Mouse (Mus musculus): ENCODE data around the gene Fhod1. TPM values are rescaled to one million over a fixed set of nuclear protein-coding genes. Genes with fewer than 3 reads are reported as not detected.
A peak's percentile ranks its signal among the peaks of the same experiment; 100 is the strongest.

The Fhod1 gene
- polyA plus RNA-seq (2021; fragmentation: Nextera tagmentation): 0.04 and 0.34 TPM in 2 replicates
- long read RNA-seq, experiment 1: 0 reads
- long read RNA-seq, experiment 2: 0 reads

DNA sequence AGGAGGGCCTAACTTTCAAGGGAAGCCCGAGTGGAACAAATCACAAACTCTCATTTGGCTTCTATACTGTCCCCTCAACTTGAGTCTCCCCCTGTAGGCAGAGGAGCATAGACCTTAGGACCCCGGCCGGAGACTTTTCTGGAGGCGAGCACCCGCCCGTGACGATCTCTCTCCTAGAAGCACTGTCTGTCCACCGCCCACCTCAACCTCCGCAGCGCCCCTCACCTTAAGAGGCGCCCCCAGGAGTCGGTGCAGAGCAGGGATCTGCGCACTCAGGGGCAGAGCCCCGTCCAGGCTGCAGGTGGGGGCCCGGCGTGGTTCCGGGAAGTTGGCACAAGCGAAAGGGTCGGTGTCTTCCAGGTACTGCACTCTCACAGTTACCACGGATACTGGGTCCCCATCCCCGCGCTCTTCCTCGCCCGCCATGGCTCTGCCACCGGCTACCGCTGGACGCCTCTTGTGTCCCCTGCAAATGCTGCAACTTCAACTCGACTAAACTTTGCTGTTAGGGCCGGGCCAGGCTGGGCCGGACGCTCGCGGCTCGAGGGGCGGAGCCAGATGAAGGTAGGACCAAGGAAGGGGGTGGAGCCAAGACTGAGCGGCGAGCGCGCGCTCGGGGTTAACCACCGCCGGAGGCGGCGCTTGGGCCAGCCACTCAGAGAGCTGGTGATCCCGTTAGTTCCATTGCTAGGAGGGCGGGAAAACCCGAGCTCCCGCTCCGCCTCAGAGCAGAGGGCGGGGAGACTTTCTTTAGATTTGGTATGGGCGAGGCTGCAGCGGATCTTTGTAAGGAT lies at the start of gene Fhod1:
Fhod1 (minus strand) TSS at position 526 of the 794 bp plus-strand sequence.

GRCm38 (mm10) chr8:105373032-105373431 lies 25.3 kb upstream of the Fhod1 start, which contains the start of gene Plekhg4:
Plekhg4 (plus strand) TSS chr8:105373274.

DNA sequence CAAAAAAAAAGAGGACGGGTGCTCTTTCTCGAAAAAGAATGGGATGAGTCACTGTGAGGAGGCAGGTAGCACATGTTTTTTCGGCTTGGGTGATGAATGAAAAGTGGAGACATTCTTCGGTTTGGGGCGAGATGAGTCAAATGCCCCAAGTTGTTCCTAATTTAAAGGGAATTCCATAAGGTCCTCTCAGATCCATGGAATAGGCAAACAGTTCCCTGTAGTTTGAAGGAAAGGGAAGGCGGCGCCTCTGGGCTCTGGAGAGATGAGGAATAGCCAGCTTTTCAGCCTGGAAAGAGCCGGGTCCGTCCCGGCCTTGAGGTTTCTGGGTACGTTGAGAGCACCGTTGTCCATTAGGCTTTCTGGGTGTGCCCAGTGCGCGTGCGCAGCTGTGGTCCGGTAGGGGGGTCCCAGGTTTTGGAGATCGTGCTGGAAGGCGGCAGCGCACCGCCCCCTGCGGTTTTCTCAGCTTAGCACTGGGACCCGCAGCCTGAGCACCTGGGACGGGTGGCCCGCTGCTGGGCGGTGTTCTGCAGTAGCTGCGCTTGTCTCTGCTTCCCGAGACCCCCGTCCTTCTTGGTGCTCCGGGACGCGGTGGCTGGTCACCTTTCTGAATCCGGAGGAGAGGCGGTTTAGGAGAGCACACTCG lies 820 bp upstream of the Fhod1 start, which contains the start of gene Slc9a5:
Slc9a5 (plus strand) TSS at position 394 of the 646 bp plus-strand sequence.

DNA sequence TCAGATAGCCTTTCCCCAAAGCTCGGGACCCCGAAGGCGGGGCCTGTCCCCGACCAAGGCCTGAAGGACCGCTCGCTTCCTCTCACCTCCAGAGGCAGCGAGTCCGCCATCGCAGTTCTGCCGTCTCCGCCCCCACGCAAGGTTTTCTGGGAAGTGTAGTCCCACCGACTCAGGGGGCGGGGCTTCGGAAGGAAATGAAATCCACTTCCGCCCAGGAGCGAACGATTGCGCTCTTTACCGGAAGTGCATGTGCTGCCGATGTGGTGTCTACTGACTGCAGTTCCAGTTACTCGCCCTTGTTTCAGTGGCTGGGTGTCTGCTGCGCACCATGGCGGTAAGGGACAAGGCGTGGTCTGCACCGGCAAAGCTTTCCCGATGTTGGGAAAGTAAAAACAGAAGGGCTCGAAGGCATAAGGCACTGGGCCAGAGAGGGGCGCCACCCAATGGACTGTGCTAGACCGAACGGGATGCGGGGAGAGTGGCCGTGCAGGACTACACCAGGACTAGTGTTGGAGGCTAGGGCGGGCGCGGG lies 21.5 kb downstream of the Fhod1 start, which contains the start of the genes Lrrc29 and Tmem208:
Lrrc29 (minus strand) TSS at position 138 of the 532 bp plus-strand sequence.
Tmem208 (plus strand) TSS at position 214 of the 532 bp plus-strand sequence.

GRCm38 (mm10) chr8:105305211-105306145 lies 42.3 kb downstream of the Fhod1 start, which contains the start of gene Elmo3:
Elmo3 (plus strand) TSS chr8:105305601.

DNA sequence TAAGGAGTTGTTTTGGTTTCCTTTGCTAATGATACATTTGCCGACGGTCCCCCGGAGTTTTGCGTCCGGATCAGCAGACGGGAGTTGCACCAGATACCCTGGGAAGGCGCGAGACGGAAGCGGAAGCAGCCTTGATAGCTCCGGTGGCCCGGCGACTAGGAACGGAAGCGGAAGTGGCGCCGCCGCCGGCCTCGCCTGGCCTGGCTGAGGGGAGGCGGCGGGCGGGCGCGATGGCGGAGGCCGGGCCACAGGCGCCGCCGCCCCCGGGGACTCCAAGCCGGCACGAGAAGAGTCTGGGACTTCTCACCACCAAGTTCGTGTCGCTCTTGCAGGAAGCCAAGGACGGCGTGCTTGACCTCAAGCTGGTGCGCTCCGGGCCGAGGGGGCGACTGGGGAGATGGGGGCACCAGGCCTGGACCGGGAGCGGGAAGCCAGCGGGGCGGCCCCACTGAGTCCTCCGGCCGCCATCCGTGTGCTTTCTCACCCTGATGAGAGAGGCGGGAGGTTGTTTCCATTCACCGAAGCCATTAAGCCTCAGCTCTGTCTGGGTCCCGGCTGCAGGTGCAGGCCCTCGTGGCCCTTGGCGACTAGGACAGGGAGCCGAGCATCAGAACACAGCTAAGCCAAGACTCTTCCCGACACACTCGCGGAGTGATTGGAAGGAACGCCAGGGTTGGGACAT lies 50.1 kb downstream of the Fhod1 start, which contains the start of gene E2f4:
E2f4 (plus strand) TSS at position 153 of the 682 bp plus-strand sequence.

DNA sequence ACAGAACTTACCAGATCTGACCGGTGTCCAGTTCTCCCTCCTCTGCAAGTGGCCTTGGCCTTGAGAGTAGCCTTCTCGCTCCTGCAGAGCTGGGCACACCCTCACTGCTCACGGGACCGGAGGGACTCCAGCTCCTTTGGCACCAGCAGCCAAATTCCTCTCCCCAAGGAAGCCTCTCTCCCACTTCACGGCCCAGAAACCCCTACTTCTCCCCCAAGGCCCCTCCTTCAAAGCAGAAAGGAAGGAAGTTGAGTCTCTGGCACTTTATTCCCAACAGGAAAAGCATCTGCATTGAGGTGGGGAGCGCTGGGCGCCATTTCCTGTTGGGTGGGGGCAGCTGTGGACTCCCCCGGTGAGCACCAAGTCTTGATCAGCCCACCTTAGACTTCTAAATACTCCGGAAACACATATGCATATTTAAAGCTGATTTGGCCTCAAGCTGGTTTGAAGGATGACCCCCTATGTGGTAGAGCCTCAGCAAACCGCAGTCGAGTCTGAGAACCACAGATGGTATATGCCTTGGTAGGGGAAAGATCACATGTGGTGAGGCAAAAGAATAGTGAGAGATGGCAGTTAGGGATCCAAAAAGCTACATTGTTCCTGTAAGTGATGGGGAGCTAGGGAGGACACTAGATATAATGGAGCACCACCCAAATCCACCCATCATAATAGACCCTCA lies 51.7 kb downstream of the Fhod1 start, which contains the start of gene Exoc3l:
Exoc3l (minus strand) TSS at position 207 of the 679 bp plus-strand sequence.

GRCm38 (mm10) chr8:105289805-105290460 lies 57.8 kb downstream of the Fhod1 start, which contains the start of gene 4931428F04Rik:
4931428F04Rik (minus strand) TSS chr8:105289864.

Small RNA genes within 50 kb of the gene (microRNA-seq; reads per million reads assigned to microRNA genes)
- gene Gm27320 (not detected), gene Mir328 (10,700 reads per million, percentile 96 among the genes with 10 or more reads in this experiment)

Other genes starting within 250 kb of the Fhod1 start
- gene Ces4a, start 216.2 kb downstream of the Fhod1 start, polyA plus RNA-seq (2021; fragmentation: Nextera tagmentation): not detected in 2 replicates
- 9.7 and 11.5 TPM in 2 replicates for gene Cbfb, start 177.3 kb downstream of the Fhod1 start, polyA plus RNA-seq (2021; fragmentation: Nextera tagmentation)
- 24.7 and 25.1 TPM in 2 replicates for gene D230025D16Rik, start 122.8 kb downstream of the Fhod1 start, polyA plus RNA-seq (2021; fragmentation: Nextera tagmentation)
- 2.7 and 3.0 TPM in 2 replicates for gene B3gnt9, start 92.8 kb downstream of the Fhod1 start, polyA plus RNA-seq (2021; fragmentation: Nextera tagmentation)
- gene Tradd, start 83.3 kb downstream of the Fhod1 start, polyA plus RNA-seq (2021; fragmentation: Nextera tagmentation): 5.5 and 7.2 TPM in 2 replicates
- gene Fbxl8, start 83.3 kb downstream of the Fhod1 start, polyA plus RNA-seq (2021; fragmentation: Nextera tagmentation): 2.0 and 2.1 TPM in 2 replicates
- 2.7 and 2.8 TPM in 2 replicates for gene Hsf4, start 78.2 kb downstream of the Fhod1 start, polyA plus RNA-seq (2021; fragmentation: Nextera tagmentation)
- 21.1 and 23.4 TPM in 2 replicates for gene Nol3, start 71.8 kb downstream of the Fhod1 start, polyA plus RNA-seq (2021; fragmentation: Nextera tagmentation)
- 9.5 and 11.5 TPM in 2 replicates for gene 4931428F04Rik, start 58.1 kb downstream of the Fhod1 start, polyA plus RNA-seq (2021; fragmentation: Nextera tagmentation)
- 2.6 and 4.1 TPM in 2 replicates for gene Exoc3l, start 51.9 kb downstream of the Fhod1 start, polyA plus RNA-seq (2021; fragmentation: Nextera tagmentation)
- 7.7 and 9.2 TPM in 2 replicates for gene E2f4, start 50.3 kb downstream of the Fhod1 start, polyA plus RNA-seq (2021; fragmentation: Nextera tagmentation)
- gene Elmo3, start 42.4 kb downstream of the Fhod1 start, polyA plus RNA-seq (2021; fragmentation: Nextera tagmentation): 0.62 and 1.5 TPM in 2 replicates
- 0.88 and 1.2 TPM in 2 replicates for gene Lrrc29, start 21.7 kb downstream of the Fhod1 start, polyA plus RNA-seq (2021; fragmentation: Nextera tagmentation)
- 98.7 and 116 TPM in 2 replicates for gene Tmem208, start 21.6 kb downstream of the Fhod1 start, polyA plus RNA-seq (2021; fragmentation: Nextera tagmentation)
- gene Slc9a5, start 890 bp upstream of the Fhod1 start, polyA plus RNA-seq (2021; fragmentation: Nextera tagmentation): 1.4 and 1.7 TPM in 2 replicates
- gene Plekhg4, start 25.3 kb upstream of the Fhod1 start, polyA plus RNA-seq (2021; fragmentation: Nextera tagmentation): 0.11 TPM in 1 of 2 replicates, not detected in the other
- gene Kctd19, start 65.5 kb upstream of the Fhod1 start, polyA plus RNA-seq (2021; fragmentation: Nextera tagmentation): not detected in 2 replicates
- gene Lrrc36, start 65.6 kb upstream of the Fhod1 start, polyA plus RNA-seq (2021; fragmentation: Nextera tagmentation): 0.36 and 0.43 TPM in 2 replicates
- gene Tppp3, start 123.6 kb upstream of the Fhod1 start, polyA plus RNA-seq (2021; fragmentation: Nextera tagmentation): 45.8 and 47.2 TPM in 2 replicates
- gene Zdhhc1, start 148.9 kb upstream of the Fhod1 start, polyA plus RNA-seq (2021; fragmentation: Nextera tagmentation): 18.5 and 23.0 TPM in 2 replicates
- not detected in 2 replicates for gene Hsd11b2, start 170.8 kb upstream of the Fhod1 start, polyA plus RNA-seq (2021; fragmentation: Nextera tagmentation)
- gene Atp6v0d1, start 218.1 kb upstream of the Fhod1 start, polyA plus RNA-seq (2021; fragmentation: Nextera tagmentation): 112 and 125 TPM in 2 replicates

All from layer of hippocampus, adult 6 months (tissue).